Mouse (Mus musculus): ENCODE measurements around the gene Tcf7l1. TPM values are rescaled to one million over a fixed set of nuclear protein-coding genes. Genes with fewer than 3 reads are reported as not detected.

The Tcf7l1 gene
- polyA plus RNA-seq, 1 experiment from 2014 or later = 37.1 TPM

DNA sequence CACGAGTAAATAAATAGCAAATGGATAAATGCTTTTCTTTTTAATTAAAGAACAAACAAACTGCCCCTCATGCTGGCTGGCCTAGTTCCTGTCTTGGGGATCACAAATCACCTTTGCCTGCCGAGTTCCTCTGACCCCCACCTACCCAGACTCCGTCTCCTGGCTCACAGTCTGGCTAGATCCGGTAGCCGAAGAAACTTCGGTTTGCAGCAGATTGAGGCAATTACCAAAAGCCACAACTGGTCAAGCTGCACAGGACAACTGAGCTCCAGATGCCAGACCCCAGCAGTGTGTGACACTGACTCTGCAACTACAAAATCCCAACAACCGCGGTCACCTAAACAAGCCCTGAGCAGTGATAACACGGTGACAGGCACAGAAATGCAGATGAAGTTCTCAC, 34.8 kb downstream of the Tcf7l1 start:
- DNase-seq (ENCODE audit: low spot score) = no peak
- Histone ChIP-seq H3K36me3 (replicated peaks) (peaks cover 19% of the 10 kb centered on the region), H3K27ac (replicated peaks) (peak overlapping the region; percentile 75), H3K9me3 (no peaks in the 10 kb centered on the region), H3K4me3 (0 out of 2 replicates have a peak overlapping the region, but pooled peaks have one; percentile 18), H3K4me1 (peaks cover 70% of the 10 kb centered on the region), H3K27me3 (replicated peaks; ENCODE audit: low read depth, poor library complexity, severe bottlenecking) (no peaks in the 10 kb centered on the region)
- 27% methylated on average over 9 of the region's 9 CpGs for WGBS

DNA sequence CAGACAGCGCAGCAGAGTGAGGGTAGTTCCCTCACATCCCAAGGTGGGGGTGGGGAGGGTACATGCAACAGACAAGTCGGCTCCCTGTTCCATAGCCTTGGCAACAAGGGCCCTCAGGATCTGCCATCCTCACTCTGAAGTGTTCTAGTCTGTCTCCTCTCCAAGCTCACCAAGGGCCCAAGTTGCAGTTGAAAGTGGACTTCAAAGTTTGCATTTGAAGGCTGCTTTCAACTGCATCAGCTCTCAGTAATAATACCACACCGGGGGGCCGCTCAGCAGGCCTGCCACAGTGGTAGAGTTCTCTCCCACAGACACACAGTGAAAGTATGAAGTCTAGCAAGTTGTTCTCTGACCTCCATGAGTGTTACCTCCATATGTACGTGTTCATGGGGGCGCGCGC, 35.3 kb downstream of the Tcf7l1 start:
- Histone ChIP-seq H3K4me1 (peaks cover 71% of the 10 kb centered on the region), H3K36me3 (replicated peaks) (peaks cover 19% of the 10 kb centered on the region), H3K9me3 (no peaks in the 10 kb centered on the region), H3K4me3 (no peak overlapping the region), H3K27me3 (replicated peaks; ENCODE audit: low read depth, poor library complexity, severe bottlenecking) (no peaks in the 10 kb centered on the region), H3K27ac (replicated peaks) (peak overlapping the region; percentile 75)
- DNase-seq (ENCODE audit: low spot score) = no peak
- WGBS = 82% methylated on average over 8 of the region's 8 CpGs

DNA sequence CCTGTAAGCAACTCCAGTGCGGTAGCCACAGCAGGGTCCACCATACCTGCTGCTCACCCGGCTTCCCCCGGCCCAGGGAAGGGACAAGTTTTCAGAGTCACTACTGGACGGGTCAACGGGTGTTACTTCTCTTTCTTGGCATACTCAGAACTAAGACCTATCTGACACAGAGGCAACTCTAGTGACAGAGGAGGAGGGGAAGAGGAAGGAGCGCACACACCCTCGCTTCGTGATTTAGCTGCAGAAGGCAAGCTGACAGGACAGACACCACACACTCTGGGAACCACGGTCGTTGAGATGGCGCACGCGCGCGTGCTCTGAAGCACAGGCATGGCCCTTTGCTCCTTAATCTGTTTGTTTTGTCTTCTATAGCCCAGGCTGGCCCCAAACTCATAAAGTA, 36.2 kb downstream of the Tcf7l1 start:
- Histone ChIP-seq H3K4me1 (peaks cover 72% of the 10 kb centered on the region), H3K4me3 (no peak overlapping the region), H3K27me3 (replicated peaks; ENCODE audit: low read depth, poor library complexity, severe bottlenecking) (no peaks in the 10 kb centered on the region), H3K27ac (replicated peaks) (peak overlapping the region; percentile 40; the same call in 1 of the 2 replicates), H3K36me3 (replicated peaks) (peaks cover 19% of the 10 kb centered on the region), H3K9me3 (no peaks in the 10 kb centered on the region)
- WGBS = 79% methylated on average over 15 of the region's 15 CpGs
- DNase-seq (ENCODE audit: low spot score) = no peak

DNA sequence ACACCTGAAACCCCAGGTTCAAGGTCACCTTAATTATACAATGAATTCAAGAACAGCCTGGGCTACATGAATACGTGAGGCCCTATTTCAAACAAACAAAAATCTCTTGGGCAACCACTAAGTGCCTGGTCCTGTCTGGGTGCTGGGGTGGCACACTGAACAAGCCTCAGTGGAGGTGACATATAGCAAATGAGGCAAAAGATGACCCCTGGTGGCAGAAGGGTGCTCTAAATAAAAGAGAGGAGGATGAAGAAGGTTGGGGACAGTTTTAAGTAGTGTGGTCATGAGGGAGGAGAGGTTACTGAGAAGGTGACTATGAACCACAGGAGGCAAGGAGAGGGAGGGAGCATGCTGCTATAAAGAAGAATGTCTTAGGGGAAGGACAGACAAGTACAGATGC, 37.8 kb downstream of the Tcf7l1 start:
- 82% methylated on average over 1 of the region's 1 CpGs for WGBS
- DNase-seq (ENCODE audit: low spot score) = no peak
- Histone ChIP-seq H3K4me1 (peaks cover 88% of the 10 kb centered on the region), H3K36me3 (replicated peaks) (peaks cover 19% of the 10 kb centered on the region), H3K27ac (replicated peaks) (no peak overlapping the region), H3K9me3 (no peaks in the 10 kb centered on the region), H3K4me3 (no peak overlapping the region), H3K27me3 (replicated peaks; ENCODE audit: low read depth, poor library complexity, severe bottlenecking) (no peaks in the 10 kb centered on the region)

DNA sequence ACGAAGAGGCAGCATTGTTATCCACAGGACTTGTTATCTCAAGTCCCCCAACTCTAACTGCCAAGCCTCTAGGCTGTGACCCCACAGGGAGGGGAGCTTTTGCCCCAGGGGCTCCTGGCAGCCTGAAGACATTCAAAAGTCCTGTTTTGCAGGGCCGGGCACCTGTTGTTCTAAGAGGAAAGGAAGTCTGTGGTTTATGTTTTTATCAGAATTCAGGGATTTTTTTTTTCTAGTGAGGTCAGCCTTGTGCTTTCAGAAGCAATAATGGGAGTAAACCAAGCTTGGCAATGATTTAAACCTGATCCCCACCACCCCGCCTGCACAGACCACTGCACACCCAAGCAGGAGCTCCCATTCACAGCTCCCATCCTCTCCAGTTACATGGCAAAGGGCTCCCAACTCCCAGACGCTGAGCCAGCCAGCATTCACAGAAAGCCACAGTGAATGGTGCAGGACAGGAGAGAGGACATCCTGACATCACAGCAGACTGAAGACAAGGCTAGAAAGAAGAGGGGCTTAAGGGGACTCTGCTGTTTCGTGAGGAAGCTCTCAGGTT, 40.1 kb downstream of the Tcf7l1 start:
- peaks cover 88% of the 10 kb centered on the region for H3K4me1 ChIP-seq
- H3K4me3 ChIP-seq = peak overlapping the region; percentile 16; the same call in 1 of the 2 replicates
- DNase-seq (ENCODE audit: low spot score) = no peak
- no peaks in the 10 kb centered on the region for H3K27me3 ChIP-seq (replicated peaks; ENCODE audit: low read depth, poor library complexity, severe bottlenecking)
- no peaks in the 10 kb centered on the region for H3K9me3 ChIP-seq
- 10% methylated on average over 5 of the region's 5 CpGs for WGBS
- H3K27ac ChIP-seq (replicated peaks) = peak overlapping the region; percentile 45
- H3K36me3 ChIP-seq (replicated peaks) = peaks cover 19% of the 10 kb centered on the region

DNA sequence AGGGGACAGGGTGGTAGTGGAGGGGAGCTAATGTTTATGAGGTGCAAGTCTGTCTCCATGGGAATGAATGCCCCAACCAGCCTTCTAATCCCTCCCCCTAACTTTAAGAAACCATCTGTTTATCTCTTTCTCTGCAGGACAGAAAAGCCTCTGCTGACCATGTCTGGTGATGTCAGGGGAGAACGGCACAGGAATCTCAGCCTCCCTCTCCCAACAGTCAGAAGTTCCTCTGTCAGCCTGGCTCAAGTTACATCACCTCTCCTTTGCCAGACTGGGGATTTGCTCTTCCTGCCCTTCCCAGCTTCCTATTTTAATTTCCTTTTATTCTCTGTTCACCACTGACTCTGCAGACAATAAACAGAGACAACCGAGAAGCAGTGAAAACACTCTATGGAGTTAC, 40.6 kb downstream of the Tcf7l1 start:
- DNase-seq (ENCODE audit: low spot score) = no peak
- 0 out of 2 replicates have a peak overlapping the region, but pooled peaks have one; percentile 16 for H3K4me3 ChIP-seq
- peaks cover 15% of the 10 kb centered on the region for H3K36me3 ChIP-seq (replicated peaks)
- H3K27ac ChIP-seq (replicated peaks) = peak overlapping the region; percentile 45
- H3K27me3 ChIP-seq (replicated peaks; ENCODE audit: low read depth, poor library complexity, severe bottlenecking) = no peaks in the 10 kb centered on the region
- no peaks in the 10 kb centered on the region for H3K9me3 ChIP-seq
- peaks cover 88% of the 10 kb centered on the region for H3K4me1 ChIP-seq
- WGBS = 1% methylated on average over 2 of the region's 2 CpGs

DNA sequence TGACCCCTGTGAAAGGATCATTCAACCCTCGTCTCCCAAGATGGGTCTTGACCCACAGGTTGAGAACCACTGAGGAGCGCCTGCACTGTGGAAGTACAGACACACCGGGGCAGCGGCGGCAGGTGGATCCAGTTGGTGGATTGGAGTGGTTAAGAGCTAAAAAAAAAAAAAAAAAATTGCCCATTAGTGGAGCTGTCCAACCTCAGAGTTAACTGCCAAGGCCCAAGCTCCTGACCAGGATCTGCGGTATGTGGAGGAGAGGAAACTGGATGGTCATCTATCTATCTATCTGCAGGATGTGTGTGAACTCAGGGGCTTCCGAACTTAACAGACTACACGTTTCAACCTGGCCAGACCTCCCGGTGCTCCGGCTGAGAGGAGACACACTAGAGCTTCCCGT, 41.2 kb downstream of the Tcf7l1 start:
- H3K27ac ChIP-seq (replicated peaks) = peak overlapping the region; percentile 45
- peaks cover 85% of the 10 kb centered on the region for H3K4me1 ChIP-seq
- H3K27me3 ChIP-seq (replicated peaks; ENCODE audit: low read depth, poor library complexity, severe bottlenecking) = no peaks in the 10 kb centered on the region
- DNase-seq (ENCODE audit: low spot score) = no peak
- peaks cover 9% of the 10 kb centered on the region for H3K36me3 ChIP-seq (replicated peaks)
- 74% methylated on average over 11 of the region's 11 CpGs for WGBS
- no peak overlapping the region for H3K4me3 ChIP-seq
- no peaks in the 10 kb centered on the region for H3K9me3 ChIP-seq

DNA sequence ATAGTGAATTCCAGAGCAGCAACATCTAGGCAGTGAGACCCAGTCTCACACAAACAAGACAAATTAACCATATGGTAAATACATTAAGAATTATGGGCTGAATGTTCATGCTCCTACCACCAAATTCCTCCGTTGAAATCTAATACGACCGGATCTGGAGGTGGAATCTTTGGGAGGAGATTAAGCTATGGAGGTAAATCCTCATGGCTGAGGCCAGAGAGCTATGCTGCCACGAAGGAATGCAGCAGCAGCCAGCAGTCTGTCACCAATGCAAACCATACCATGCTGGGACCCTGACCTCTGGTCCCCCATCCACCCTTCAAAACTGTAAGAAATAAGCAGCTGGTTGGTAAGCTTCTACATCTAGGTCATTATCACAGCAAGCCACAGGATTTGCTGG, 41.9 kb downstream of the Tcf7l1 start:
- Histone ChIP-seq H3K27ac (replicated peaks) (peak overlapping the region; percentile 45; the same call in 1 of the 2 replicates), H3K9me3 (no peaks in the 10 kb centered on the region), H3K4me1 (peaks cover 78% of the 10 kb centered on the region), H3K27me3 (replicated peaks; ENCODE audit: low read depth, poor library complexity, severe bottlenecking) (no peaks in the 10 kb centered on the region), H3K36me3 (replicated peaks) (peaks cover 6% of the 10 kb centered on the region; the same call in 1 of the 2 replicates), H3K4me3 (no peak overlapping the region)
- no peak for DNase-seq (ENCODE audit: low spot score)
- WGBS = 45% methylated on average over 4 of the region's 4 CpGs

DNA sequence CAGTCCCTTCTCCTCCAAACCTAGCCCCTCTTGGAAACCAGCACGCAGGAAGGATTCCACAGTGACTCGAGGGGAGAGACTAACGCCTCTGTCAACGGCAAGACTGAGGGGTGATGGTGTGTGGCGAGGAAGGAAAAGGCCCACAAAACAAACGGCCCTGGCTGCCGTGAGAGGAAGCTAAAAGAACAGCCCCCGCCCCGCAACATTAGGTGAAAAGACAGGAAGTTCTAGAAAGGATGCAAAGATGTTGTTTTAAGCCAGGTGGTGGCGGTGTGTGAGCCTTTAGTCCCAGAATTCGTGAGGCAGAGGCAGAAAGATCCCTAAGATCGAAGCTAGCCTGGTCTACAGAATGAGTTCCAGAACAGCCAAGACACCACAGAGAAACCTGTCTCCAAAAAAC, 43.3 kb downstream of the Tcf7l1 start:
- no peak for DNase-seq (ENCODE audit: low spot score)
- Histone ChIP-seq H3K4me3 (no peak overlapping the region), H3K27me3 (replicated peaks; ENCODE audit: low read depth, poor library complexity, severe bottlenecking) (no peaks in the 10 kb centered on the region), H3K27ac (replicated peaks) (peak overlapping the region; percentile 51; the same call in 1 of the 2 replicates), H3K4me1 (peaks cover 77% of the 10 kb centered on the region), H3K36me3 (replicated peaks) (0 out of 2 replicates have a peak, but pooled peaks cover 7% of the 10 kb centered on the region), H3K9me3 (no peaks in the 10 kb centered on the region)
- WGBS = 67% methylated on average over 12 of the region's 12 CpGs

DNA sequence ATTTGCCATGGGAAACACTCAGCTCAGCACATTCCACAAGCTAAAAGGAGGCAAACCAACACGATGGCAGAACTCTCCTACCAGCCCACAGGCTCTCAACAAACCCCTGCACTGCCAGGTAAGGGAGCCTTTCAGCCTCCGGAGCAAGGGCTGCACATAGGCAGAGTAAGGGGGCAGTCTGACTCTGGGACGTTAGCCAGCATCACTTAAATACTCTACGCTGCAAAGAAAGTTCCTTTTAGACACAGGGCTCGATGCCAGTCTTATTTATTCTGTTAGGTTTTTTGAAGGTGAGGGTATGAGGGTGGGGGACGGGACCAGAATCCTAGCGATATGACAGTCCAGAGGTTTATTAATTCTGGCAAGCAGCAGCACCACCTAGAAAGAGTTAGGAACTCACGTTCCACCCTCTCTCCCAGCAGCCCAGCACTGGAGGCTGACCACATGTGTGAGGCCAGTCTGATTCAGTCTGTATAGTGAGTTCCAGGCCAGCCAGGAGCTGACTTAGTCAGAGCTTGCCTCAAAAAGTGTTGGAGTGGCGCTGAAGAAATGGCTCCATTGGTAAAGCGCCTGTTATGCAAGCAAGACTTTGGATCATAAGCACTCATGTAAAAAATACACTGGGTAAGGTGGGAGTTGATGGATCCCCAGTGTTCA, 44.8 kb downstream of the Tcf7l1 start:
- 81% methylated on average over 10 of the region's 10 CpGs for WGBS

DNA sequence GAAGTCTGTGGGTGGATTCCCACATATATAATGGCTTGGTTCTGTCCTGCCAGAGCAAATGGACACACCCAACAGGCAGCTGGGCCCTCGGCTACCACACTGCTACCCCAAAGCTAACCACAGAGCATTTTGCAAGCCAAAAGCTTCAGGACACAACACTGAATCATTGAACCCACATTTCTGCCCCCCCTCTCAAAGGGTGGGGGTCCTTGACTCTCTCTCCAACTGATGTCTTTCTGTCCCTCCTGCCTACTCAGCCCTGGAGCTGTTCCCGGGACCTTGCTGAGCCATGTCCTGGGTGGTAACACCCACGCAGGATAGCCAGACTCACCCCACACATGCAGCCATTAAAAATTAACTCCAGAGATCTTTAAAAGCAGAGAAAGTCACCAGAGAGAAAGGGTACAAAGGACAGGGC, 45.4 kb downstream of the Tcf7l1 start:
- H3K27me3 ChIP-seq (replicated peaks; ENCODE audit: low read depth, poor library complexity, severe bottlenecking) = no peaks in the 10 kb centered on the region
- H3K36me3 ChIP-seq (replicated peaks) = peaks cover 26% of the 10 kb centered on the region
- H3K4me1 ChIP-seq = peaks cover 65% of the 10 kb centered on the region
- no peak overlapping the region for H3K4me3 ChIP-seq
- H3K9me3 ChIP-seq = no peaks in the 10 kb centered on the region
- no peak overlapping the region for H3K27ac ChIP-seq (replicated peaks)
- no peak for DNase-seq (ENCODE audit: low spot score)
- 86% methylated on average over 3 of the region's 3 CpGs for WGBS

More for the DNA sequence above, 44.8 kb downstream of the Tcf7l1 start:
- Histone ChIP-seq H3K4me3 (no peak overlapping the region), H3K27ac (replicated peaks) (peak overlapping the region; percentile 35; the same call in 1 of the 2 replicates), H3K36me3 (replicated peaks) (peaks cover 20% of the 10 kb centered on the region), H3K27me3 (replicated peaks; ENCODE audit: low read depth, poor library complexity, severe bottlenecking) (no peaks in the 10 kb centered on the region), H3K4me1 (peaks cover 71% of the 10 kb centered on the region), H3K9me3 (no peaks in the 10 kb centered on the region)
- no peak for DNase-seq (ENCODE audit: low spot score)

DNA sequence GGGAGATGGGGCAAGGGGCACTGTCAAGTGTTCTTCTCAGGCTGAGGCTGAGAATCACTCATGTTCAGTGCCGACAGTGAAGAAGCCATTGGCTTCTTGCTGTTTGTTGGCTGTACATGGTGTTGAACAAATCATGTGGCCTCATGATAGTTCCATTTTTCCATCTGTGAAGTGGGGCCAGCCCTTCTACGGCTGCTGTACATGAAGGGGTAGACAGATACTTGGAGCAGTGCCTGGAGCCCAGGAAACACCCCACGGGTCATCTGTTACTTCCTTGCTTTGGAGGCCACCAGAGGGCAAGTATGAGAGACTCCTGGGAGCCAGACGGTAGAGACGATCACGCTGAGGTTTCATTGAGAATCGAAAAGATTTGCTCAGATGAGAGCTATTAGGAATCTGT, 46.7 kb downstream of the Tcf7l1 start:
- no peak for DNase-seq (ENCODE audit: low spot score)
- peaks cover 62% of the 10 kb centered on the region for H3K4me1 ChIP-seq
- 83% methylated on average over 7 of the region's 7 CpGs for WGBS
- peaks cover 39% of the 10 kb centered on the region for H3K36me3 ChIP-seq (replicated peaks)
- H3K4me3 ChIP-seq = no peak overlapping the region
- H3K27me3 ChIP-seq (replicated peaks; ENCODE audit: low read depth, poor library complexity, severe bottlenecking) = no peaks in the 10 kb centered on the region
- H3K27ac ChIP-seq (replicated peaks) = no peak overlapping the region
- no peaks in the 10 kb centered on the region for H3K9me3 ChIP-seq
